Mouse (Mus musculus): ENCODE data around the gene Kif16b. TPM values are rescaled to one million over a fixed set of nuclear protein-coding genes. Genes with fewer than 3 reads are reported as not detected.

Gene Kif16b
- polyA plus RNA-seq, 1 experiment: 20.7 TPM

DNA sequence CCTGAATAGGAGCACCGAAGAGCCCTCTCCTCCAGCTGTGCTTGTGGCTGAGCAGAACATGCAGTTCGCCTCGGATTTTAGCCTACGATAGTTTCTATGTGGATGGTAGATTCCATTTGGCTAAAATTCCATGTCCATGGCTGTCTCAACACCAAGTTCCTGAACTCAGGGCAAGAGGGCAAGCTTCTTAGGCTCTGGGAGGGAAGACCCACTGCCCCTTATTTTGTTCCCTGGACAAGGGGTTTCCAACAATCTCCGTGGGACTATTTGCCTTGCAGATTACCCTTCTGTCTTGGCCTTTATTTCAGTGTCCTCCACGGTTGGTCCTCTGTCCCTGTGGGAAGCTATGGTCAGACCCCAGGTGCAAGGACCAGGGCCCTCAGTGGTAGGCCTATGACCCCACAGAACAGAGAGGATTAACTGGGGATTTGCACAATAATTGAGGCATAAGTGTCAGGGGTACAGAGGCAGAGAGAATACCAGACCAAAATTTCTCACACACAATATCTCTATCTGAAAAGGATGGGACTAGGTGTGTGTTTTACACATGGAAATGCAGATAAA is 267.3 kb downstream of the Kif16b start:
- no peak for TF ChIP-seq CTCF (IDR thresholded peaks at IDR 0.05; ENCODE audit: low read depth, low read length)
- TF ChIP-seq POLR2A (IDR thresholded peaks at IDR 0.05; ENCODE audit: borderline replicate concordance, low read depth, low read length): no peak
- Histone ChIP-seq H3K4me3 (ENCODE audit: insufficient read depth, low read length) (no peak overlapping the region), H3K27ac (ENCODE audit: insufficient read depth, low read depth, low read length) (no peak overlapping the region), H3K4me1 (ENCODE audit: control insufficient read depth, insufficient read depth, low read length) (no peaks in the 10 kb centered on the region)

DNA sequence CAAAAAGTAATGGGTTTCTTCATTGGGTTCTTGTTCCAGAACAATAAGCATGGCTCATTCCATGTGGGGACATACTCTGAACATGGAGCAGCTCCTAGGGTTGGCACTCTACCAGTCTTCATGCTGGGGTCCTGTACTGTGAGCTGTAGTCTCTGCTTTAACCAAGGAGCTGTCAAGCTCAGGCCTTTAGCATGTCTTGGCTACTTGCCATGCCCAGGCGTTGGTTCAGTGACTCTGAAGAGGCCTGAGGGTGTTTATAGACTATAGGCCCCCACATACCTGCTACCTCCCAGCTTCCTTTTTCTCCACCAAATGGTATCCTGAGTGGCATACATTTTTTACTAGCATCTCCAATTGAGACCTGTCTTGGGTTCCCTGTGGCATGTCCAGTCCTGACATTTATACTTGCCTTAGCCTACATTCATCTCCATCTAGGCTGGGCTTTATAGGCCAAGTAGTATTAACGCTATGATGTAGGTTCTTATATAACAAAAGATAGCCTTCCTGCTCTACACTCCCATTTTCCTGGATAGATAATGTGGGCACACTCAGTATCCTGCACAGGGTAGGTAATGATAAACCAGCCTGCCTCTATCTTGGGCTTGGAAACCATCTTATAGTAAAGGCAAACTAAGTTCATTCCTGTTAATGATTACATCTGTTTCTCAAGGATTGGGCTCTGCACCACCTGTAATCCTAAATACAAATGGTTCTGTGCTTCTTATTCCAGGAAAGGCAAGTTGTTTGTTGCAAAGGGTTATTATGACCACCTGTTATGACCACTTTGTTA is 271.6 kb downstream of the Kif16b start:
- H3K4me3 ChIP-seq (ENCODE audit: insufficient read depth, low read length): no peak overlapping the region
- H3K27ac ChIP-seq (ENCODE audit: insufficient read depth, low read depth, low read length): no peak overlapping the region
- TF ChIP-seq POLR2A (IDR thresholded peaks at IDR 0.05; ENCODE audit: borderline replicate concordance, low read depth, low read length) (no peak), CTCF (IDR thresholded peaks at IDR 0.05; ENCODE audit: low read depth, low read length) (no peak)
- H3K4me1 ChIP-seq (ENCODE audit: control insufficient read depth, insufficient read depth, low read length): no peaks in the 10 kb centered on the region

DNA sequence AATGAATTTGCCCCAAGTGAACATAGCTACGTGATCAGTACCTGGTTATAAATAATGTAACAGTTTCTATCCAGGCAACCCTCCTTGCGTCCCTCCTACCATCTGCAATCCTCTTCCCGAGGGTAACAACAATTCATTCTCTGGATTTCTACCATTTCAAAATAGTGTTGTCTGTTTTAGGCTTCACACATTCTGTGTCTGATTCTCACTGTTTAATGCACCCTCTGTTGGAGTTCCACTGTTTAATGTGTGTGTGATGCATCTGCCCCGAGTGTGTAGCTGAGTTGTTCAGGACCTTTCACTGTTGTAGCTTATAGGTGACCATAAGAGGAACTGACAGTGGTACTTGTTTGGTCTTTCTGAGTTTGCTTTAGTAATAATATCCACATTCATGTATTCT is 275.6 kb downstream of the Kif16b start:
- Histone ChIP-seq H3K4me3 (ENCODE audit: insufficient read depth, low read length) (no peak overlapping the region), H3K4me1 (ENCODE audit: control insufficient read depth, insufficient read depth, low read length) (no peaks in the 10 kb centered on the region), H3K27ac (ENCODE audit: insufficient read depth, low read depth, low read length) (no peak overlapping the region)
- no peak for TF ChIP-seq POLR2A (IDR thresholded peaks at IDR 0.05; ENCODE audit: borderline replicate concordance, low read depth, low read length)
- no peak for TF ChIP-seq CTCF (IDR thresholded peaks at IDR 0.05; ENCODE audit: low read depth, low read length)

DNA sequence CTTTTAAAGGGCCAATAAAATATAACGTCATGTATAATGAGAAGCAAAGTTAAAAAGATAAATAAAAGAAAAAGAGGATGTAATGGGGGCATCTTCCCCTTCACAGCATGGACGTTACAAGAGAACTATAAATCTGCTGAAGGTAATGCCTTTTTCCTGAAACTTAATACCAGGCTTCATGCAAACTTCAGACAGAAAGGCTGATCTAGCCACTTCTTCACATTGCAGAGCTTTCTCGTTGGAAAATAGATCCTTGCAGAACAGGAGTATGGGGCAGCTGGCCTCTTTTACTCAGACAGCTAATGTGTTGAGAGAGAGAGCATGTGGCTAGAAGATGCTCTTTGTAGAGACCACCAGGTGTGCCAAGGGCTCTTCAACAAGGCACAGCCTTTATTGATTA is 276.2 kb downstream of the Kif16b start:
- H3K27ac ChIP-seq (ENCODE audit: insufficient read depth, low read depth, low read length): no peak overlapping the region
- no peak overlapping the region for H3K4me3 ChIP-seq (ENCODE audit: insufficient read depth, low read length)
- no peaks in the 10 kb centered on the region for H3K4me1 ChIP-seq (ENCODE audit: control insufficient read depth, insufficient read depth, low read length)
- no peak for TF ChIP-seq CTCF (IDR thresholded peaks at IDR 0.05; ENCODE audit: low read depth, low read length)
- TF ChIP-seq POLR2A (IDR thresholded peaks at IDR 0.05; ENCODE audit: borderline replicate concordance, low read depth, low read length): no peak

DNA sequence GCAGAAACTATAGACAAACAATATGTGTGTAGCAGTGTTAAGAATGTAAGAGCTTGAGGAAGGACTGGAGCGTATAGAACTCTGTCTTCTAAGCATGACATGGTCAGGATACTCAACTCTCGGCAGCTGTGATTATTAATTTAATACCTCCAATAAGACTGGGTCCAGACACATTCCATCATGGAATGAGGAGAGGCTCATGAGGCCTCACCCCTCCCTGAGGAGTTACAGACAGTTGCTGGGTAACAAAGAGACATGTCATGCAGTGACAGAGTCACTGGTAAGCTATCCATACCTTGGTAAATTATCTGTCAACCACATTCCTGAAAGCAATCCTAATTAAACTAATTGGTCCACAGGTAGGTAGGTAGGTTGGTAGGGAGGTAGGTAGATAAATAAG is 277.1 kb downstream of the Kif16b start:
- Histone ChIP-seq H3K4me3 (ENCODE audit: insufficient read depth, low read length) (no peak overlapping the region), H3K27ac (ENCODE audit: insufficient read depth, low read depth, low read length) (no peak overlapping the region), H3K4me1 (ENCODE audit: control insufficient read depth, insufficient read depth, low read length) (no peaks in the 10 kb centered on the region)
- TF ChIP-seq POLR2A (IDR thresholded peaks at IDR 0.05; ENCODE audit: borderline replicate concordance, low read depth, low read length) (no peak), CTCF (IDR thresholded peaks at IDR 0.05; ENCODE audit: low read depth, low read length) (no peak)

DNA sequence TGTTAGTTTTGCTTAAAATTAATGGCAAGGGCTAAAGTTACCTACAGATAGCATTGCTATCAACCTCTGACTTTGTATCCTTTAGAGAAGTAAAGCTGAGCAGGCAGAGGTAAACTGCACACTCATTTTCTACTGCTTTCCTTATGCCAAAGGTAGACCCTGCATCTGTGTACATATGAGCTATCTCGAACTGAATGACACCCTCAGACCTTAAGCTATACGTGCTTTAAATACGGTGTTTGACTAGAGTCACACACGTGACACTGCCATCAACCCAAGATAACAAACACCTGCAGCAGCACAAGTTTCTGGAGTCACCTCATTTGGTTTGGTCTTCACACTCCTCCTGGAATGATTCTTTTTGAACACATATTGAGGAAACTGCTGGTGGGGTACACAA is 280.2 kb downstream of the Kif16b start:
- H3K27ac ChIP-seq (ENCODE audit: insufficient read depth, low read depth, low read length): no peak overlapping the region
- TF ChIP-seq CTCF (IDR thresholded peaks at IDR 0.05; ENCODE audit: low read depth, low read length): no peak
- no peak for TF ChIP-seq POLR2A (IDR thresholded peaks at IDR 0.05; ENCODE audit: borderline replicate concordance, low read depth, low read length)
- no peak overlapping the region for H3K4me3 ChIP-seq (ENCODE audit: insufficient read depth, low read length)
- H3K4me1 ChIP-seq (ENCODE audit: control insufficient read depth, insufficient read depth, low read length): no peaks in the 10 kb centered on the region

DNA sequence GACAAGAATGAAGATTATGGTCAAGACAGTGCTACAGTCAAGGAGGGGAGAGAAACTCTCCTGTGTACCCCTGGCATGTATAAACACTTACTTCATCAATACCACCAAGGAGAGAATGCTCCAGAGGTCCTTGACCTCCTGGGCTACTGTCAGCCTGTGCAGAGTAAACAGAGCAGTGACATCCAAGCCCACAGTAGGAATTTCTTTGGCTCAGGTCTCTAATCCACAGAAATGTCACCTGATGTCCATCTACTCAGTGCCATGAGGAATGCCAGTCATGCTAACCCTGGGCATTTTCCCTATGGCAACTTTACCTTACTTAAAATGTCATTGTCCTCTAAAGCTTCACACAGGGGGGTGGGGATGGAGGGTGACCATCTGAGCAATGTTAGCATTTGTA is 281.4 kb downstream of the Kif16b start:
- TF ChIP-seq CTCF (IDR thresholded peaks at IDR 0.05; ENCODE audit: low read depth, low read length) (no peak), POLR2A (IDR thresholded peaks at IDR 0.05; ENCODE audit: borderline replicate concordance, low read depth, low read length) (no peak)
- Histone ChIP-seq H3K27ac (ENCODE audit: insufficient read depth, low read depth, low read length) (no peak overlapping the region), H3K4me1 (ENCODE audit: control insufficient read depth, insufficient read depth, low read length) (no peaks in the 10 kb centered on the region)

DNA sequence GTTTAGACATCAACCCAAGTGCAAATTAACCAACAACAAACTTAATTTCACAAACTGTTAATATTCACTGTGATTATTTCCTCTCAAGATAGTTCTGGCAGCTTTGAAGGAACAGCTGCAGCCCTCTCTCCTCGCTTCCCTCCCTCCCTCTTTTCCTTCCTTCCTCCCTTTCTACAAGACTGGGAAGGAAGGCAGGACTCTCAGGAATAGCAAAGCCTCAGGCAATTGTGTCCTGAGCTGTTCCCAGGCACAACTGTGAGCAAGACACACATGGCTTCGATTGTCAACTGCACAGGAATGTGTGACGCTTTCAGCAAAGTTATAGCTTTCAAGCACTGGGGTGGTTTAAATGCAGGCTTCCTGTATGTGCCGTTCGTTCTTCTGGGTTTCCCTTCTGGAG is 286.8 kb downstream of the Kif16b start:
- Histone ChIP-seq H3K27ac (ENCODE audit: insufficient read depth, low read depth, low read length) (no peak overlapping the region), H3K4me1 (ENCODE audit: control insufficient read depth, insufficient read depth, low read length) (peaks cover 8% of the 10 kb centered on the region), H3K4me3 (ENCODE audit: insufficient read depth, low read length) (no peak overlapping the region)
- TF ChIP-seq POLR2A (IDR thresholded peaks at IDR 0.05; ENCODE audit: borderline replicate concordance, low read depth, low read length) (no peak), CTCF (IDR thresholded peaks at IDR 0.05; ENCODE audit: low read depth, low read length) (no peak)

More for the DNA sequence above, 281.4 kb downstream of the Kif16b start:
- no peak overlapping the region for H3K4me3 ChIP-seq (ENCODE audit: insufficient read depth, low read length)

DNA sequence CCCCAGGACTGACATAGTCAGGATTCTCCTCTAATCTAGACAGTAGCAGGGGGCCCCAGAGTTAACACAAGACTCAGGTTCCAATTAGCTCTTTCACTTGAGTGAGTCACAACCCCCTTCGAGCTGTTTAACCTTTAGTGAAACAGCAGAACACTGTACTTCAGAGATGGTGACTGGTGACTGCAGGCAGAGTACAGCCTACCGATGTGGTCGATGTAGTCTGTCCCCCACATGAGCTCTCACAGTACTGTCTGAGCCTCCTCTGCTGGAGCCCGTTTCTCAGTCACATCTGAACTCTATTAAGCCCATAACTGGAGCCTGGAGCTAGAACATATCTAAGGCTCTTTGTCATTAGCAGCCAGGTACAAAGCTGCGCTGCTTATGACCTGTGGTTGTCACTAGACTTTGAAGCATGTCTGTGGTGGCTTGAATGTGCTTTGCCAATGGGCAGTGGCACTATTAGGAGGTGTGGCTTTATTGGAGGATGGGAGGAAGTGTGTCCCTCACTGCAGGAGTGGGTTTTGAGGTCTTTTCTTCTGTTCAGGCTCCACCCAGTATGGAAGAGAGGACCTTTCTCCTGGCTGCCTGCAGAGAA is 288.9 kb downstream of the Kif16b start:
- TF ChIP-seq POLR2A (IDR thresholded peaks at IDR 0.05; ENCODE audit: borderline replicate concordance, low read depth, low read length) (no peak), CTCF (IDR thresholded peaks at IDR 0.05; ENCODE audit: low read depth, low read length) (no peak)
- Histone ChIP-seq H3K4me3 (ENCODE audit: insufficient read depth, low read length) (no peak overlapping the region), H3K27ac (ENCODE audit: insufficient read depth, low read depth, low read length) (no peak overlapping the region), H3K4me1 (ENCODE audit: control insufficient read depth, insufficient read depth, low read length) (peaks cover 8% of the 10 kb centered on the region)

DNA sequence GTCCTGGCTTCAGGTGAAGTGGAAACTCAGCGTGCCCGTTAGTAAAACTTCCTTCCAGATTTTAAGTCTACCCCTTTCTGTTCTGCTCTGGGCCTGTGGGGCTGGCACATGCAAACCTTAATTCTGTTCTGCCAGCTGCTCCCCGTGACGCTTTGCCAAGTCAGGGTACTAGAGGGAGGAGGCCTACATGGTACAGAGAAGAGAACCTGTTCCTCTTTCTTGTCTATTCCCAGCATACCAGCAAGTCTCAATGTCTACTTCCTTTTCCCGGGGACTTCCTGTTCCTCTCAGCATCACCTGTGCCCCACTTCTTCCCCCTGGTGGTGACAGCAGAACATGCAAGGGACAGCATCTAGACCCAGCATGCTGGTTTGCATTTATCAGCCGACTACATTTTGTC is 290.2 kb downstream of the Kif16b start:
- peaks cover 10% of the 10 kb centered on the region for H3K4me1 ChIP-seq (ENCODE audit: control insufficient read depth, insufficient read depth, low read length)
- TF ChIP-seq POLR2A (IDR thresholded peaks at IDR 0.05; ENCODE audit: borderline replicate concordance, low read depth, low read length) (no peak), CTCF (IDR thresholded peaks at IDR 0.05; ENCODE audit: low read depth, low read length) (peak; percentile 53; the same call in 1 of the 2 replicates)
- H3K4me3 ChIP-seq (ENCODE audit: insufficient read depth, low read length): no peak overlapping the region
- H3K27ac ChIP-seq (ENCODE audit: insufficient read depth, low read depth, low read length): peak overlapping the region; percentile 79

Data from bone marrow macrophage, adult 2 months (primary cell).